Mouse (Mus musculus): ENCODE measurements around the gene Cbll1.

- TF ChIP-seq POLR2A (IDR thresholded peaks at IDR 0.05; ENCODE audit: extremely low read depth, insufficient read depth, low read length) (no peak), CTCF (IDR thresholded peaks at IDR 0.05; ENCODE audit: low read depth, low read length) (no peak)
Measured at GRCm38 (mm10) chr12:31461371-31461770, 38.0 kb downstream of the Cbll1 start.
